Mouse (Mus musculus) E14TG2a.4 (cell line): ENCODE measurements around the gene Ncor1.

Experiments
- CTCF ChIP-seq: conservative IDR thresholded peaks from 2 replicates; pipeline ENCODE4 v1.5.1; 2014; ENCODE audit warnings: low read length
- NANOG ChIP-seq: IDR thresholded peaks from 2 replicates; pipeline ENCODE4 v1.6.1; 2014; ENCODE audit warnings: borderline replicate concordance, low read length, mixed read lengths

- TF ChIP-seq CTCF (no peak), NANOG (no peak)
Measured at GRCm38 (mm10) chr11:62445799-62446198, 12.5 kb downstream of the Ncor1 start.
